13 mouse cellular contexts compared by ENCODE assay signal in genomic region chr4:70709126-70709689, GRCm38 (mm10).
DNase-seq lines count a peak whose midpoint lies in the region; ATAC-seq and TF ChIP-seq lines count a peak whose summit lies in the region.
"Had no signal": no experiment of that assay in that cellular context is flagged by ENCODE, and none has a peak within 500 bp of the region (broad histone marks: within the 10 kb centered on the region; RNA-seq: fewer than 3 reads in every experiment).

No protein-coding gene starts in this region.

- 28% methylated on average over 2 of the region's 2 CpGs for WGBS in stomach, embryonic 14.5 days
- 29% methylated on average over 2 of the region's 2 CpGs for WGBS in stomach, postnatal 0 days

- intact Hi-C loops in gastrocnemius, postnatal 14 days (cut with DNase I; ENCODE audit: low total_unique reads): no loop called here

- H3K36me3 ChIP-seq in stomach, embryonic 14.5 days (ENCODE audit: control insufficient read depth, insufficient read depth, low read length): no peaks in the 10 kb centered on the region
- no peaks in the 10 kb centered on the region for H3K36me3 ChIP-seq in stomach, postnatal 0 days (ENCODE audit: control insufficient read depth, insufficient read depth, low read length)
- H3K36me3 ChIP-seq: forebrain, embryonic 10.5 days; hindbrain, embryonic 12.5 days had no signal

- H3K4me1 ChIP-seq in stomach, embryonic 14.5 days (ENCODE audit: control insufficient read depth, insufficient read depth, low read length): no peaks in the 10 kb centered on the region
- no peaks in the 10 kb centered on the region for H3K4me1 ChIP-seq in stomach, postnatal 0 days (replicated peaks; ENCODE audit: control insufficient read depth, insufficient read depth)
- H3K4me1 ChIP-seq: forebrain, embryonic 10.5 days; hindbrain, embryonic 12.5 days had no signal

- no peaks in the 10 kb centered on the region for H3K27me3 ChIP-seq in stomach, embryonic 14.5 days (ENCODE audit: control insufficient read depth, insufficient read depth, low read length)
- H3K27me3 ChIP-seq in stomach, postnatal 0 days (ENCODE audit: control insufficient read depth, insufficient read depth, low read length): no peaks in the 10 kb centered on the region
- H3K27me3 ChIP-seq: CH12.LX; hindbrain, embryonic 12.5 days had no signal

- no peak overlapping the region for H3K9ac ChIP-seq in stomach, embryonic 14.5 days (replicated peaks; ENCODE audit: low read depth, low read length)
- no peak overlapping the region for H3K9ac ChIP-seq in stomach, postnatal 0 days (ENCODE audit: low read length)
- H3K9ac ChIP-seq: hindbrain, embryonic 12.5 days had no signal

- DNase-seq in gastrocnemius, postnatal 14 days: peak; percentile 6
- DNase-seq in gastrocnemius, adult 8-10 months (ENCODE audit: low spot score in 2 of 2): no peak
- DNase-seq in stomach, postnatal 0 days (ENCODE audit: low spot score): no peak
- peak; percentile 5 to 20 for DNase-seq in kidney, adult 8-10 months
- peak; percentile 18 for DNase-seq in skeletal muscle tissue, adult 2 months (ENCODE audit: low read depth, low spot score)
- no peak for DNase-seq in spleen, adult 12 weeks (ENCODE audit: low spot score)
- DNase-seq: layer of hippocampus, adult 9-11 months; thymus, postnatal 4 days had no signal

- TF ChIP-seq EP300 in stomach, postnatal 0 days (optimal IDR thresholded peaks at IDR 0.05): no peak

- no peak overlapping the region for H3K27ac ChIP-seq in stomach, embryonic 14.5 days (ENCODE audit: low read length)
- H3K27ac ChIP-seq in stomach, postnatal 0 days (replicated peaks): no peak overlapping the region
- H3K27ac ChIP-seq: forebrain, embryonic 10.5 days; hindbrain, embryonic 12.5 days had no signal

- H3K4me2 ChIP-seq in stomach, embryonic 14.5 days (replicated peaks; ENCODE audit: low read depth, low read length): no peak overlapping the region
- no peak overlapping the region for H3K4me2 ChIP-seq in stomach, postnatal 0 days (replicated peaks; ENCODE audit: low read depth)
- H3K4me2 ChIP-seq: hindbrain, embryonic 12.5 days had no signal

- H3K9me3 ChIP-seq in stomach, embryonic 14.5 days (ENCODE audit: control insufficient read depth, low read depth, low read length): no peaks in the 10 kb centered on the region
- H3K9me3 ChIP-seq in stomach, postnatal 0 days (ENCODE audit: control insufficient read depth, low read length): no peaks in the 10 kb centered on the region
- H3K9me3 ChIP-seq: forebrain, embryonic 10.5 days; hindbrain, embryonic 12.5 days had no signal

- H3K4me3 ChIP-seq in stomach, embryonic 14.5 days (ENCODE audit: low read depth, low read length): no peak overlapping the region
- no peak overlapping the region for H3K4me3 ChIP-seq in stomach, postnatal 0 days (ENCODE audit: low read depth, low read length)
- H3K4me3 ChIP-seq: forebrain, embryonic 10.5 days; hindbrain, embryonic 12.5 days had no signal

- ATAC-seq in stomach, embryonic 14.5 days (ENCODE audit: insufficient number of reproducible peaks, insufficient read depth, low FRiP score, low read depth): peak; percentile 37; the same call in 1 of the 2 replicates
- ATAC-seq in stomach, postnatal 0 days (ENCODE audit: low FRiP score, low TSS enrichment): no peak
- ATAC-seq: lung, postnatal 0 days had no signal

- TF ChIP-seq CTCF in stomach, postnatal 0 days (IDR thresholded peaks at IDR 0.05; ENCODE audit: low read depth): no peak

Comparison
In these comparisons a context has a peak if more than half of its experiments do, and no peak if none do; other contexts are left out.
1. DNase-seq: peak in gastrocnemius, postnatal 14 days (single experiment), kidney, adult 8-10 months (2 of 2) and skeletal muscle tissue, adult 2 months (single experiment); none in gastrocnemius, adult 8-10 months (0 of 2), stomach, postnatal 0 days (single experiment) and spleen, adult 12 weeks (single experiment).